Mouse (Mus musculus) 416B (cell line): ENCODE measurements around the gene Cep89.
A peak's percentile ranks its signal among the peaks of the same experiment; 100 is the strongest.

Experiments
- DNase-seq: peaks from one replicate; pipeline ENCODE4 v3.0.0; 2011; ENCODE audit warnings: low read depth

Gene Cep89

DNA sequence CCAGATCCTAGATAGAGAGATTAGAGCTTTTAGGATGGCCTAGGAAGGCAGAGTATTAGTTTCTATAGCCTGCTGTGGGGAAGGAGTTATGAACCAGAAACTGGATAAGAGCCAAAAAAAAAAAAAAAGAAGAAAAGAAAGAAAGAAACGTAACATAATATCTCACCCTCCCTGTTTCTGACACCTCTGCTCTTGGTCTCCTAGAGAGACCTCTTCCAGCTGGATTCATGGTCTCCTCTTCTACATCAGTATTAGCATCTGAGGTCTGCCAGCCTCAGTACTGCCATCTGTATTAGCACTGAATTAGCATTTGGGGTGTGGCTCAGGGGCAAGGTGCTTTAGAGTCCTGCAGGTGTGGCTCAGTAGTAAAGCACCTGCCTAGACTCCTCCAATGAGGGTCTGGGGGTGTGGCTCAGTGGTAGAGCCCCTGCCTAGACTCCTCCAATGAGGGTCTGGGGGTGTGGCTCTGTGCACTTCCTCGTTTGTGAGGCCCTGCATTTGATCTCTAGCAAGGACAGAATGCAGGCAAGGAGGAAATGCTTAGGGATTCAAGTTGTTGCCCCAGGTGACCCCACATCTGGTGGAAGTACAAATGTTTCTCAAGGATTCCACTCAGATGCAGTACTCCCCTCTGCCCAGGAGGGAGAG is 14.0 kb upstream of the Cep89 start:
- peak; percentile 25 for DNase-seq

DNA sequence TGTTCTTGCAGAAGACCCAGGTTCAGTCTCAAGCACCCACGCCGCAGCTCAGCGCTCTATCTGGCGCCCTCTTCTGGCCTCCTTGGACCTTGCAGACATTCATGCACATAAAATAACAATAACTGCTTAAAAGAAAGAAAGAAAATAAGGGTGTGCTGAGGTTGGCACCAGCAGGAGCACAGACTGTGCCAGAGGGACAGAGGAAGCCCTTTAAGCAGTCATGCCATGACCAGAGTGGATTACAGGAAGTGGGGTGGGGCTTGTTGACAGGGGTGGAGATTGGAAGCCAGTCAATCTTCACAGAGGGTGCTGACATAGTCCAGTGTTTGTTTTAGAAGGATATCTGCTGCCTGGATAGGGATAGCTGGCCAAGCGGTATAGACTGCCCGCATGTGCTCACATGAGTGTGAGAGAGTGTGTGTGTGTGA is 10.3 kb upstream of the Cep89 start:
- DNase-seq: peak; percentile 63

DNA sequence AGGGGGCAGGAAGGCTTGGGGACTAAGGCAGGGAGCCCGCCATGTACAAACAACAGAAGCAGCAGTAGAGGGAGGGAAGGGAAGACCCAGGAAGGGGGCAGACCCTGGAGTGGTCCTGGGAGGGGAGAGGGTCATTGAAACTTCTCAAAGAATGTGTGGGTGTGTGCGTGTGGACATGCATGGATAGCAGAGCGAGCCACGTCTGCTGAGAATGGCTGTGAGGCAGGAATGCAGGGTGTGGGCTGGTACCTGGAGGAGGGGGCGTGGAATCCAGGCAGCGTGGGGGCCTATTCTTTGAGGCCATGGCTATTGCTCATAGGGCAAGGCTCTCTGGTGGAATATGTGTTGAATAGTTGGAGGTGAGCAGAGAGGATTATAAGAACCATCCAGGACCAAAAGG is 8.1 kb upstream of the Cep89 start:
- no peak for DNase-seq

DNA sequence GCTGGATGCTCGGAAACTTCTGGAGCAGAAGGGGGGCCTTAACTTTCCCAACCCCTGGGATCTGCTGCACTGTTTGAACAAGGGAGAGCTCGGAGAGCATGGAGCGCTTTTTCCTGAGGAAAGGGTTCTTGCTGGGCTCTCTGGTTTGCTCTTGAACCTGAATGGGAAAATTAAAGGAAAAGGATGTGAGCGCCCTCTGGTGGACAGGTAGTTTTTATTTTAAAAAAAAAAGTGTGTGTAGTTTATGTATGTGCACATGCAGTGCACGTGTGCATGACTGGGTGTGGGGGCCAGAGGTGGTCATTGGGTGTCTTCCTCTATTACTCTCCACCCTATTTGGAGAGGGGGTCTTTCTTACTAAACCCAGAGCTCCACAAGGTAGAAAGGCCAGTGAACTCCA is 3.9 kb upstream of the Cep89 start:
- DNase-seq: no peak

DNA sequence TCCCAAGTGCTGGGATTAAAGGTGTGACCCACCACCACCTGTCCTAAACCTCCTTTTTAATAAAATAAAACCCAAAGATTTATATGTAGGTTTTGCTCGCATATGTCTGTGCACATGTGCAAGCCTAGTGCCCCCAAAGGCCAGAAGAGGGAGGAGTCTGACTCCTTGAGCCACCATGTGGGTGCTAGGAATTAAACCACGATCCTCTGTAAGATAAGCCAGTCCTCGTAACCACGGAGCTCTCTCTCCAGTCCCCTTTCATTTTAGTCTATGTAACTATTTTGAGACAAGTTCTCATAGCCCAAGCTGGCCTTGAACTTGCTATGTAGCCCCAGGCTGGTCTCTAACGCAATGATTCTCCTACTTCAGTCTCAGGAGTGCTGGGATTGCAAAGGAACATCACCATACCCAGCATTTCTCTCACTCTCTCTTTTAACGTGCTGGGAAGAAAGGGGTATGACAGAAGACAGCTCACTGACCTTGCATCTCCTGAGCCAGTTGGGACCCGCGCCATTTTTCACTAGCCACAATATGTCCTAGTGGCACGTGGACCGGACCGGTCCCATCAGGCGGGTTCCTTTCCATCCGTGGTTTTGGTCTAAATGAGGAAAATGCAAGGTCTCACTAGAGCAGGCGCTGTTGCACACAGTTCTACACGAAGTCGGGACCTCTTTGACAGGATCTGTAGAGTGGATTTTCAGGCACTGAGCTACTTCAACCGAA is 940 bp upstream of the Cep89 start:
- peak; percentile 75 for DNase-seq

DNA sequence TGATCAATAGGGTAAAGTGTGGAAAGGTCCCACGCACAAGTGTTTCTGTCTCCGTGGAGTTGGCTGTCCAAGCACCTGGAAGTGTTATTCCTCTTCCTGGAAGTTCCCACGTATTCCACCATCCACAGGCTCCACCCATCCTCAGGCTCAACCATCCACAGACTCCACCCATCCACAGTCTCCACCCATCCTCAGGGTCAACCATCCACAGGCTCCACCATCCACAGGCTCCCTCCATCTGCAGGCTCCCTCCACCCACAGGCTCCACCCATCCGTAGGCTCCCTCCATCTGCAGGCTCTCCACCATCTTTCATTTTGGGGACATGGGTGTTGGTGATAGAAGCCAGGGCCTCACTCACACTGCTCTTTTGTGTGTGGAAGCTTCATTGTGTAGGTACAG is 4.3 kb downstream of the Cep89 start:
- DNase-seq: no peak

DNA sequence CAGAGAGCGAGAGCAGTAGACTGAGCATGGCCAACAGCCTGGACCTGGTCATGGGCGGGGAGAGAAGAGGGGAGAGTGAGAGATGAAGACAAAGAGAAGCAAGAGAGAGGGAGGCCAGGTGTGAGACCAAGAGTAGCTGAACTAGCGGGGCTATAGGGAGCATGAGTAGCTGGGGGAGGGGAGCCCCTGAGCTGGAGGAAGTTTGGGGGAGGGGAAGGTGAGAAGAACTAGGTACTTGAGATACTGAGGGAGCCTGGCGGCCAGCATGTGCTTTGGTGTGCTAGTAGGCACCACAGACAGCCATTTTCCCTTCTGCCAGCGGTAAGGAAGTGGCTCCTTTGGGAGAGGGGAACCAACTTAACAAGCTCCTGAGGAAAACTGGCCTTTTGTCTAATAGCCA is 18.4 kb downstream of the Cep89 start:
- DNase-seq: no peak

DNA sequence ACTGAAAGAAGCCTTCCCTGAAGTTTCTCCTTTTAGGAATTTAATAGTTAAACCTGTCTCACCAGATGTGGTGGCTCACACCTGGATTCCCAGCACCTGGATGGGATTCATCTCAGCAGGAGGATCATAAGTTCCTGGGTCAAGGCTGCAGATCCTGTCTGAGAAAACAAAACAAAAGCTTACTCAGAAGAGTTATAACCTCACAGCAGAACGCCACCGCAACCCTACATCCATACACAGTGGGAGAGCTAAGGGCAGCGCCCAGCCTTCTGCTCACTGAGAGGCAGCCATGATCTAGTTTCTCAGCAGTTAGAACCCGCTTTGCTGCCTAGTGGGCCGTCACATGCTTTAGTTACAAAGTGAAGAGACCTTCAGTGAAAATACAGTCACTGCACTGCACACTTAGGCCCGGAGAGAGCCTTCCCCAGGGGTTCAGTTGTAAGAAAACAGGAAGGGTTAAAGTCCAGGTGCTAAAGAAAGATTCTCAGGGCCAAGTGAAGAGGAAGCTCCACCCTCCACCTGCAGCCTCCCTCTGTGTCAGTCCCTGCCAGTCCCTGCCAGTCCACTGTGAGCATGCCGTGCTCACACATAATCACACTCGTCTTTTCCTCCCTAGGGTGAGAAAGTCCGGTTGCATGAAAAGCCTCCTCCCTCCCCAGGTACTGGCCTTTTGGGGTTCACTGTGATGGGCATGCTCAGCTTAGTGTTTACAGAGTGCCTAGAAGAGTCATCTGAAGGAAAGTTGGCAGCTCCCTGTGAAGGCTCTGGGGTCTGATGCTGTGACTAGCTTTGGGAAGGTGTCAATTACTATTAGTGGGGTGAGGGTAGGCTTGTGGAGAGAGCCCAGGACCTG is 19.2 kb downstream of the Cep89 start:
- DNase-seq: no peak

DNA sequence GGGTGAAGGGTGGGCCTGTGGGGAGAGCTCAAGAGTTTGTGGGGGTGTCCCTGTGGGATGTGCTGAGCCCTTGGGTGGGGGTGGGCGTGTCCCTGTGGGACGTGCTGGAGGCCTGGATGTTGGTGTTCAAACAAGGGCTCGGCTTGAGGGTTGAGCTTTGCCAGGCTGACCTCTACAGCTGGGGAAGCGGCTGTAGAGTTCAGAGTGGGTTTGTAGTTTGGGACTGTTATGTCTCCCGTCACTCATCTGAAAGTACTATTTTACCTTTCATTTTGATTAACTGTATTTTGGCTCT is 19.8 kb downstream of the Cep89 start:
- DNase-seq: no peak

DNA sequence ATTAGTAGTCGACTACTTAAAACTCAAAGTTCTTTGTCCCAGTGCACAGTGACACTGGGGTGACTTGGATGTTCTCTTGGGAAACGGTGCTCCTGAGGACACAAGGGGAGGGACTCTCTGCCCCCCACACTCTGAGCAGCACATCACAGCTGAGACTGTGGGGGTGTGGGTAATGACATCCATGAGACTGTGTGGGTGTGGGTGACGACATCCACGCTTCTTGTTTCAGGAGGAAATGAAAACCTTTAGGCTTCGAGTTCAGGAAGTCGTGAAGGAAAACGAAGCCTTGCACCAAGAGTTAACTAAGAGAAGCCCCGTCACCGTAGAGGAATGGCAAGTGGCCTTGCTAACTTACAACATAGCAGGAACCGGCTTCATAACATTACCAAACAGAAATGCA is 26.2 kb downstream of the Cep89 start:
- peak; percentile 31 for DNase-seq

DNA sequence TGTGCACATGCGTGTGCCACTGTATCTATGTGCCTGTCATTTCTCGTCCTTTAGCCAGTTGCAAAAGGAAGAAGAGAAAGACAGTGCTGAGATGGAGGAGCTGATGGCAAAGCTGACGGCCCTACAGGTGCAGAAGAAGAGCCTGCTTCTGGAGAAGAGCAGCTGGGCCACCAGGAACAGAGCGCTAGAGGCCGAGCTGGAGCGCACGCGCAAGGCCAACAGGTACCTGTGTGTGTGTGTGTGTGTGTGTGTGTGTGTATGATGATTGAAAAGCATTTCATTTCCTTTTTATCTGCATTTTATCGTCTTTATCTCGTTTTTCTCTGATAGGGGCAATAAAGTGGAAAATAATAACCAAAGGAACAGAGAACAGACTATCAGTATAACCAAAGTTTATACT is 31.3 kb downstream of the Cep89 start:
- no peak for DNase-seq

DNA sequence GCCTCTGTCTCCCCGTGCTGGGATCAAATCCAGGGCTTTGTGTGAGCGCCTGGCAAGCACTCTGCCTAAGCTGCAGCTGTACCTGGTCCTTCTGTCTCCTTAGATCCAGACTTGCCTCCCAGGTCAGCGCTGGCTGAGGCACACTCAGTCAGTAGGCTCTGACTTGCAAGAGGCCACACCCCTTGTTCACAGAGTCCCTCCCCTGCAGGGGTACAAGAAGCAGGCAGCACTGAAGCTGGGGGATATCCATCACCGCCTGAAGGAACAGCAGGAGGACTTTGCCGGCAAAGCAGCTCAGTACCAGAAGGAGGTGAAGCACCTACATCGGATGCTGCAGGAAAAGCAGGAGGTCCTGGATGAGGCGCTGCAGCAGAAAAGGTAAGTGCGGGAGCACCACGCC is 38.4 kb downstream of the Cep89 start:
- no peak for DNase-seq

DNA sequence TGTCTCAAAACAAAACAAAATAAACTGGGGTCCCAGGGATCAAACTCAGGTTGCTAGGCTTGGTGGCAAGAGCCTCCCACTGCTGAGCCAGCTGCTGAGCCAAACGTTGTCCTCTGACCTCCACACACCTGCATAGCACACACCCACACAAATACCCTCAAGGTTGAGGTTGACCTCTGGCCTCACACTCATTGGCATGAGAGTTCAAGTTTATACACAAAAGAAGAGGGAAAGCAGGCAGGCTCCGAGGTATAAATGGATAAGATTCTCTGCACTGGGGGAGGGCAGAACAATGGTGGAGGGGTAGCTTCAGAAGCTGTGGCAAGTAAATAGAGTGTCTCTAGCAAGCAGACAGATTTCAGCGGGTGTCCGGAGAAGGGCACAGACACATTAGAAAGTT is 50.7 kb downstream of the Cep89 start:
- DNase-seq: no peak

DNA sequence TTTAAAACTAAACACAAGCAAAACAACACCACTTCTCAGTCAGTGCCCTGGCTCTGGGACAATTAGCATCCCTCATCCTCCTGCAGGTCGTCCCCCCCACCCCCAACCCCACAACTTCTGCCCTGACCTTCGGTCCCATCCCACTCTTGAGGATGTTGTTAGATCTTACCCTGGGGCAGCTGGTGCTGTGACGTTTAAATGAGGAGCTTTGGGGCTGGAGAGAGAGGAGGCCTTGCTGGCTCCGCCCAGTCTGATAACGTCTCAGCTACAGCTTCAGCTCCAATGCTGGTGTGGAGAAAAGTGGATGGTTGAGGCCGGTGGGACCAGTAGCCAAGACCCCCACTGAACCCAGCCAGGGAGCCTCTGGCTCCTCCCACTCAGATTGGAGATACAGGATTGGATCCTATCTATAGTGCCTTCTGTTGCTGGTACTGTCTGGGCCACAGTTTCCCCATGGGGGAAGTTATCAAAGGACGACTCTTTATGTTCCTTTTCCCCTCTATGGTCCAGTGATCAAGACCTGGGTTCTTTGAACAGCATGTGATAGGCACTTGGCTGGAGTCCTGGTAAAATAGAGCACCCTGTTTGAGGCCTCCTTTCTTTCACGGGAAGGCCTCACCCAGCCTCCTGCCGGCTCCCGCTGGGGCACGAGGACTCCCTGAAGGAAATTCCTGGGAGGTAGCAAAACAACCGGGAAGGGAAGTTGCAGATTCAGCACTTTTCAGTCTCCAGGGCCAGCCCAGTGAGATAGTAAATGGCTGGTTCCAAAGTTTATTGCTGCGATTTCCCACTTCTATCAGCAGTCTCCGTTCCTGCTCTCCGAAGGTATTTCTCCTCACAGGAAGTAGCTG is 51.4 kb downstream of the Cep89 start, which contains the start of gene Slc7a9:
Gene Slc7a9 (plus strand): TSS at position 801 of the 851 bp plus-strand sequence.
- DNase-seq: no peak

DNA sequence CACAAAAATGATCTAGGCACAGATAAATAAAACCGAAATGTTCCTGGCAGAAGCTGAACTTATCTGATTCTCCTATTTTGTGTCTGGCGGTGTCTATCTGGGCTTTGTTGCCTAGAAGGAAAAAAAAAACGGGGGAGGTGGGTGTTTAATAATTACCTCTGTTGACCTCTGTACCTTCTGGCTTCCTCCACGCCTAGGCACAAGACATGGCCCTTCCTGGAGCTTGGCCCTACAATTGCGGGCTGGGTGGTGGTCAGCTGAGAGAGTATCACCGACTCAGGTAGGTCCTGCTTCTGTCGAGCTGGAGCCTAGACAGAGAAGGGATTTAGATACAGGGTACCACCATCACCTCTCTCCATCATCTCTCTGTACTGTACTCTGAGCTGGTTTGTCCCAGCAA is 52.0 kb downstream of the Cep89 start:
- no peak for DNase-seq

DNA sequence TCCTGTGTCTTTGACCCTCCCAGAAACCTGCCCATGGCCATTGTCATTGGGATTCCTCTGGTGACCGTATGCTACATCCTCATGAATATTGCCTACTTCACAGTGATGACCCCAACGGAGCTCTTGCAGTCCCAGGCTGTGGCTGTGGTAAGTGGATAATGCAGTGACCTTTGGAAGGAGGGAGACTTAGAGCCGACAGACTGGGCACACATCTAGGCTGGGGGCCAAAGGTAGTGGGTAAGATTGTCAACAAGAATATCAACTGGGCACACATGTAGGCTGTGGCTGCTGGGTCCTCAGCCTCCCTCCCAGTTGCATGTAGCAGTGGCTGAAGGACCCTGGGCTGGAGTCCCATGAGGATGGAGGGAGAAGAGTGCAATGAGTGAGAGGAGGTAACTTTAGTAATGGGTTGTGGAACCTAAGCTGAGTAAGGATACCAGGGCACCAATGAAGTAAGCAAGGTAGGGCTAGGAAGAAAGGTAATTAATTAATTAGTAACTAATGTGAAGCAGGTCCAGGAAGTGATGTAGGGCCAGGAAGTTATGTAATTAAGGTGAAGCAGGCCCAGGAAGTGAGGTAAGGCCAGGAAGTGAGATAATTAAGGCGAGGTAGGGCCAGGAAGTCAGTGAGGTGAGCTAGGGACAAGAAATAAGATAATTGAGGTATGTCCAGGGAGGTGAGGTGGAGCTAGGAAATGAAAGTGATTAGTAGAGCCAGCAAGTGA is 59.4 kb downstream of the Cep89 start:
- DNase-seq: no peak

DNA sequence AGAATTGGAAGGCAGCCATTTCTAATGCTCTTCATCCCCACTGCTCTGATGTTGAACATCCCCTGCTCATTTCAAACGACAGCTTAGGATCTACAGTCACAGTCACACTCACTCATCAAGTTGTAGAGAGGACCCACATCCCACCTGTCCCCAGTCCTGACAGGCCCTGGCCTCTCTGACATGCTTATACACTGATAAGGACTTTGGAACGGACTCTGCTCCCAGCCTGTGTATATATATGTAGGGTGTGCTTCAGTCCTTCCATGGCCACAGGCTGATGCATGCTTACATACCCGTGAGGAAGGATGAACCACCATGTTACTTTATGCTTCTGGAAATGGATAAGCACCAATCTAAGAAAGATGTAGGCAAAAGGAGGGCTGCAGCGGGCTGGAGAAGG is 64.1 kb downstream of the Cep89 start:
- DNase-seq: no peak

DNA sequence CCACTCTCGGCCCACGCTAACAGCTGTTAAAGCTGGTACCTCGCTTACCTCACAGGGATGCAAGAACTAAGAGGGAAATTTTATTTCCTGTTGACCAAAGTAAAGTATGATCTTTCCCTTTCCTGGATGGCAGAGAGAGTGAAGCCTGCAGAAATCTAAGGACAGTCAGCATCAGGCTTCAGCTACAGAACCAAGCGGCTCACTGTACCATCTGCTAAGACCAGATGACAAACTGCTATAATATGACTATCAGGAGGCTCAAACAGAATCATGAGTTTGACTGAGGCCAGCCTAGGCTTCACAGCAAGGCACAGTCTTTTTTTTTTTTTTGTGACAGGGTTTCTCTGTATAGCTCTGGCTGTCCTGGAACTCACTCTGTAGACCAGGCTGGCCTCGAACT is 68.2 kb downstream of the Cep89 start:
- no peak for DNase-seq

DNA sequence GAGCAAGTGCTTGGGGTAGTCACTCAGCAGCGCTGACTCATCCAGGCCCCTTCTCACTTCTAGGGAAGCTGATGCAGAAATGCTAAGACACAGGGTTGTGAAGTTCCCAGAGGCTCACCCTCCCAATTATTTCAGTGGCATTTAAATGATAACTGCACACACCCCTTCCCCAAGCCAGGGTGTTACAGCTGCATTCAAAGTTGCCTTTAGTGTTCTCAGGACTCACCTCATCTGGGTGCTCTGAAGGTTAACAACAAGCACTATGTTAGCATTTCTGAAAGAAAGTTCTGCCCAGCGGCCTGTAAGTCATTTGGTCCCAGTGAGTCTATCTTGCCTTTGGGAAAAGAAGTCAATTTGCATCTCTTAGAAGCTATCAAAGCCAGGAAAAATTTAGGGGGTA is 71.0 kb downstream of the Cep89 start:
- DNase-seq: no peak

DNA sequence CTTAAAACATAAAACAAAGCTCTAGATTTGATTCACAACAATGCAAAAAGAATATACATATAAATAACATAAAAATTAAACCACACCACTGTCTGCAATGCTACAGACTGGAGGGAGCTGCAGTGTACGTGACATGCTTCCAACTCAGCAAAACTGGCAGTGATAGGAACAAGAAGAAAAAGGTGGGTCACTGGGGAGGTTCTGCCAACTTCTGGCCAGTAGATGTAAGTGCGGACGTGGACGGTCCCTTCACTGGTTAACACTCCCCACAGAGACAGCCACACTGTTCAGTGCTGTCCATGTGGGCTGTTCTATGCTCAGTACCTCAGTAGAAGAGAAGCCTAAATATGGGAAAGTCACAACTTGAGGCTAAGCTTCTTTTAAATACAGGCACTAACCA is 74.0 kb downstream of the Cep89 start:
- DNase-seq: no peak

DNA sequence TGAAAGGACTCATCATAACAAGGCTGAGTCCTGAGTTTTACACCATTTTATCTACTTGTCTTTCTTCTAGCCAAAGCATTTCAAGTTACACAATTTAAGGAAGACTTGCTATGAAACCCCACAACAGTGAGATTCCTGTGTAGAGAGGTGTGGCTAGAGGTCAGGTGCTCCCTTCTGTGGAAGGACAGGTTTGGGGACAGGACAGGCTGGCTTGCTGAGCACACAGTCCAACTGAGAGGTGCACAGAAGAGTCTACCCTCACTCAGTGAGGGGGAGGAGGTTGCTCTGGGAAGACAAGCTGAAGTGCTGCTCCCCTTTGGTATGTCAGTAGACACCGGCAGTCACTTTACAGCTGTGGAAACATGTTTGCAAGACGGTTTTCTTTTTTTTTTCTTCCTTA is 79.6 kb downstream of the Cep89 start:
- DNase-seq: no peak

DNA sequence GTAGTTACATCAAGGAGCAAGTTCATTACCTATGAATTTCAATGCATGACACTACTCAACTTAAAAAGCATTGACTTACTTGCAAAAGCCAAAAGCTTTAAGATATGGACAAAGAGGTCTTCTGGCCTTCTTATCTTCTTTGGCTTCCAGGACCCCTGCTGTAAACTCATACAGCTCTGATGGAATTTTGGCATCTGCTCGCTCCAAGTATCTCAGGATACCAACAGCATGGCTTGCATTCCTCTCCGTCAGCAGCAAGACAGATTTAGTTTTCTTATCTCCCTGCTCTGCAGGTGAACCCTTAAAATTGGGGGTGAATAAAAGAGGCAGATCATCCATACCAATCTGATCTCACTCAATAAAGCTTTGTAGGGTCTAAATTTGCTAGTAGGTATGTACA is 88.3 kb downstream of the Cep89 start:
- DNase-seq: no peak
